Mouse (Mus musculus) small intestine, adult 2 months (tissue): ENCODE measurements around the gene Cpne5.

Source experiments
- CTCF ChIP-seq: fragments of 200-500 bp; IDR thresholded peaks from 2 replicates; pipeline ENCODE4 v1.5.1; 2012; ENCODE audit warnings: low read depth, mild to moderate bottlenecking, control low read depth, inconsistent platforms, low read length, moderate library complexity, mixed read lengths; ENCODE audit not compliant: insufficient replicate concordance, insufficient read length; ENCODE audit errors: extremely low read depth
- POLR2A ChIP-seq: fragments of 200-500 bp; IDR thresholded peaks from 2 replicates; pipeline ENCODE4 v1.6.1; 2012; ENCODE audit warnings: low read depth, mild to moderate bottlenecking, control low read depth, inconsistent platforms, low read length, moderate library complexity

GRCm38 (mm10) chr17:29195579-29195978 lies 42.4 kb downstream of the Cpne5 start:
- TF ChIP-seq CTCF (no peak), POLR2A (no peak)
